Mouse (Mus musculus) left cerebral cortex, adult 9 months (tissue): ENCODE results near the gene Slc7a8.
A peak's percentile ranks its signal among the peaks of the same experiment; 100 is the strongest.

Source experiments
- DNase-seq, 2 experiments: peaks; one replicate each; pipeline ENCODE4 v3.0.0; 2022; ENCODE audit warnings: low spot score in 2 of 2

Slc7a8 gene

DNA sequence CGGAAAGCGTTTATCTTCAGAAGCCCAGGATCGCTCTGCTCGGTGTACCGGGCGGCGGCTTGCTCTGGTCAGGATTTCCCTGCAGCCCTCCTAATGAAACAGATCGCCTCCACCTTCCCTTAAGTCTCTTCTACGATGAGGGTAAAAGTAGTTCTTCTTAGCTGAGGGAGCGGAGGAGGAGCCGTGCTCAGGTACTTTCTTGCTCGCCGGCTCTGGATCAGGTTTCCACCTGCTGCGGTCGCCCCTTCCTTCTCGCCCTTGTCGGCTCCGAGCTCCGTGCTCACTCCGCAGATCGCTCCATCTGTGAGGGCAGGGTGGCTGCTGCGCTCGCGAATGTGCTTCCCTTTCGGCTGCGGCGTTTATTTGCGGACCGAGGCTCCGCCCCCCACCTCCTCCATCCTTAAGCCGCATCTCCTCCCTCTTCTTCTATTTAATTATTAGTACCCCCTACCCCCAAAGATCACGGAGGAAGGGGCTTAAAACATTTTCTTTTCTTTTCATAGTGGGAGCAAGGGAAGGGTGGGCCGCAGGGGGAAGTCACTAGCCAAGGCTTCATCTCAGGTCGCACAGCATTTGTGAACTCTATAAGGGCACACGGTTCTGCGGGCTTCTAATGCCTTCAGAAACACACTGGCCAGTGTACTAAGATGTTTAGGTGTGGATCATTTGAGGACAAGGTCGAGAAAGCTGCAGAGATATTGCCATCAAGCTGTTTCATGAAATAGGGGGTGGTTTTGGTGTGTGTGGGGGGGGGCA lies at the start of gene Slc7a8:
TSS of gene Slc7a8 (minus strand) at position 337 of the 756 bp plus-strand sequence.
- peak in 1 of 2 experiments; percentile 74 for DNase-seq

DNA sequence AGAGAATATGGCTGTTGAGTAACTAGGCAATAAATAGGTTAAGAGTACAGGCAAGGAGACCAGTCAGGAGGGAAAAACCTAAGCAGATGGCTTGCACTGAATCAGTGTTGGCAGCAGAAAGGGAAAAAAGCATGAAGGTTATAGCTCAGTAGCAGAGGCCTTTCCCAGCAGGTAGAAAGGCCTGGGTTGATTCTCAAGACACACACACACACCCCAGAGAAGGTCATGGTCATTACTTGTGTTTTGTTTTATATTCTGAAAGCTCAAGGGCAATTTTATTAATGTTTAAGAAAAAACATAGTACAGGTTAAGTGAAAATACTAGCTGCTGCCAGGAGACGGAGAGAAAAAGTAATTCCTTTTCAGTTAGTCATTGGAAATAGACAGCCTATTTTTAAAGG lies 42.0 kb upstream of the Slc7a8 start:
- DNase-seq, result no peak

DNA sequence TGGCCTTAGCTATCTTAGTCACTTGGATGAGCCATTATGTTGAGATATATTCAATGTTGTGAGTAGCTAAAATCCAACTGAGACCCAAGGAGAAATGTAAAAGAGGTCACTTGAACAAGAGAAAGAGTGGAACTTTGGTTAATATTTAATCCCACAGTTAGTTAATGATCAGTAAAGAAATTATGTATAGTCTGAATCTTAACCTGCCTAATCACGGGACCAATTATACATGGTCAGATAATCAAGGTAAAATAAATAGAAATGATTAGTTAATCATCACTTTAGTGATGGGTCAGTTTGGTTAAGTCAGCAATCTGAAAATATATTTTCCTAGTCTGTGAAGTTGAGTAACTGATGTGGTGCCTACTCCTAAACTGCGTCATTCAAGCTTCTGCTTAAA lies 40.6 kb upstream of the Slc7a8 start:
- no peak for DNase-seq

DNA sequence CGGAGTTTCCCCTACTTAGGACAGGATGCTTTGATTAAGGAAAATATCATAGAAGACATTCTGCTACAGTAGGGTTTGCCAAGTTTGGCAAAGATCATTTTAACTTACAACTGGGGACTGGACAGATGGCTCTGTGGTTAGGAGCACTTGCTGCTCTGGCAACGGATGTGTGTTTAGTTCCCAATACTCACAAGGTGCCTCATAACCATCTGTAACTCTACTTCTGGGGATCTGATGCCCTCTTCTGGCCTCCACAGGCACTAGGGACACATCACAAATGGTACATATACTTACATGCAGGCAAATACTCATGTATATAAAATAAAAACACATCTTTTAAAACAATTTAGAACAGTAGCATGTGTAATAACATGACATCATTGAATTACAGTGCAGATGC lies 36.0 kb upstream of the Slc7a8 start:
- DNase-seq, result peak in 1 of 2 experiments; percentile 26

DNA sequence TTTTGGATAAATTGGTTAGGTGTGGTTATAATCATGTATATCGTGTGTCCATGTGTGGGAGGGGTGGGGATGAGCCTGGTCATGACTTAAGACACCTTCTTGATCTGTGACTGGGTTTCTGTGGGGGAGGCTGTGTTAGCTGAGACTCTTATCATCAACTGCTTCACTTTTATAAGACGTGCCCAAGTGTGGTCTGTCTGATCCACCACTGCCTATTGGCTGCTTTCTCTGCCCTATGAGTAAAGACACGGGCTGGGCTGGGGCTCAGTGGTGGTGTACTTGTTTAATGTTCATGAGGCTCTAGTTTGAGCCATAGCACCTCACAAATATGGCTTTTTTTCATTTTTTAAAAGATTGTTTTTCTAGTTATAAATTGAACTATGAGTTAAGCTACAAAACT lies 34.0 kb upstream of the Slc7a8 start:
- DNase-seq, result no peak

DNA sequence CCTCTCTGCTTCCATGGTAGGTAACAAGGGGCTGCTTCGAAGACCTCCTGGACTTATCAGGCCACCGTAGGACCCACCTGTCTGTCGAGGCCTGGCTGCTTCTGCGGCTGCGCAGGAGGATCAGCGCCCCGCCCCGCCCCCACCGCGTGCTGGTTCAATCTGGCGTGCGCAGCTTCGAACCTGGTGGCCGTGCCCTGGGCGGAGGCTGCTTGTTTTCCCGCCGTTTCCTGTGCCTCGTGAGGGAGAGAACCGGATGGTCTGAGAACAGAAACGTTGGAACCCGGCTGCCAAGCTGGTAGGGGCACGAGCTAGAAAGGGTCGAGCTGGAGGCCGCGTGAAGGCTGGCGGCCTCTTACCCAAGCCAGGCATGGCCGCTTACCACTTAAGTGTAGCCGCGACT lies 32.2 kb upstream of the Slc7a8 start, which contains the start of gene Rnf212b:
TSS of gene Rnf212b (plus strand) at position 151 of the 400 bp plus-strand sequence.
- no peak for DNase-seq

DNA sequence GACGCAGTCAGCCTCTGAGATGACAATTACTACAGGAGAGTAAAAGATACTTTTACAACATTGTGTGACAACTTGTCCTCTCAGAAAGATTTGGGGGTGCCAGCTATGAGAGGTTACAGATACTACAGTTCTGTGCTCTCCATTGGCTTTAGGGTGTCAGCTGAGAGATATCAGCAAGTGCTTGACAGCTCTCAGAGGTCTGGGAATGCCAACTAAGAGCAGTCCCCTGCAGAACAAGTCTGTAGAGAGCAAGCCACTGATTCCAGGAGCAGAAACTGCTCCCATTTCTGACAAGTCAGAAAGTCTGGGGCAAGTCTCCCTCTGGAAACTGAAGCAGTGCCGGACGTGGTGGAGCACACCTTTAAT lies 27.9 kb upstream of the Slc7a8 start:
- no peak for DNase-seq

DNA sequence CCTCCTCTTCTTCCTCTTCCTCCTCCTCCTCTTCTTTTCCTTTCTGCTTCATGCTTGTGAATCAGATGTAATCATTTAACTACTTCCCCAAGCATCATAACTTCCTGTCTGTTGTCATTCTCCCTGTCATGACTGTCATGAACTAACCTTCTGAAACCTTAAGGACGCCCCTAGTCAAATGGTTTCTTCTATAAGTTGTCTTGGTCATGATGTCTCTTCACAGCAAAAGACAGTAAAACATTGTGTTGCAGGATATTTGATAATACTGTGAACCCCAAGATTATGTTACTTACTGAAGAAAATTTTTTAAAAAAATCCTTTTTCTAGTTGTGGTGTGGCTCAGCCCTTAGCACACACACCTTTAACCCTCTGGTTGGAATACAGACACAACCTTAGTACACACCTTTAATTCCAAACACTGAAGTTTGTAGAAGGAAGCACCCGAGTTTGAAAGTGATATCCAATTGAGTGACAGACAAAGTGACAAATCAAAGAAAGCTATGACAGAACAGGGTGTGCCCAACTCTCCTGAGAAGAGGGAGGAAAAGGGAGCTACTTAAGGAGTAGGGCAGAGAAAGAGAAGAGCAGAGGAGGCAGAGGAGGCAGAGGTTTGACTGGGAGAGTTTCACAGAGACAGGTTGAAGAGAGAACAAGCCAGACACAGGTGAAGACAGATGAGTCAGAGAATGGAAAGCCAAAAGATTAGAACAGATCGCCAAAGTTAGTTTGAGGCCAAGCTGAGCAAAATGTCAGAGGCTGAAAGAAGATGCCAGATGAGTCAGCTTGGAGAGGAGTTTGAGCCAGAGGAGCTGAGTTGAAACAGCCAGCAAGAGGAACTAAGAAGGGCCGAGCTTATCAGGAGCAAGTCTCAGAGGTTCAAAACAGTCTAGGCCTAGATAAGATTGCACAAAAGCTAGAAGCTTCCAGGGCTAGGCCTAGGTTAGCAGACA lies 27.2 kb upstream of the Slc7a8 start:
- DNase-seq, result no peak

DNA sequence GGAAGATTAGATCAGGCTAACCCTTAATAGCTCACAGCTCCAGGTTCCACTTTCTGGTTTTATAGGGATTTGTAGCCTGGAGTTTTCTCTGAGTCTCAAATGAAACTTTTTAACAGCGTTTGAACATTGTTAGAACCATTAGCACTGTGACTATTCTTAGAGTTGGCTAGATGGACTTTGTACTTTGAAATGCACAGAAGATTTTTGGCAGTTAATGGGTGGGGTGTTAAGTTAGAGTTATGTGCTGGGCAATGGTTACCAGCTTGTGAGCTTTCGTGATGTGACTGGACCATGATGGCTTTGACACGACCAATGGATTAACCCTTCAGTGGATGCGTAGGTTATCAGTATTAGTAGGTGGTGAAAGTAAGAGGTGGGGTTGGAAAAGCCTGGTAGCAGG lies 24.4 kb upstream of the Slc7a8 start:
- DNase-seq, result no peak

DNA sequence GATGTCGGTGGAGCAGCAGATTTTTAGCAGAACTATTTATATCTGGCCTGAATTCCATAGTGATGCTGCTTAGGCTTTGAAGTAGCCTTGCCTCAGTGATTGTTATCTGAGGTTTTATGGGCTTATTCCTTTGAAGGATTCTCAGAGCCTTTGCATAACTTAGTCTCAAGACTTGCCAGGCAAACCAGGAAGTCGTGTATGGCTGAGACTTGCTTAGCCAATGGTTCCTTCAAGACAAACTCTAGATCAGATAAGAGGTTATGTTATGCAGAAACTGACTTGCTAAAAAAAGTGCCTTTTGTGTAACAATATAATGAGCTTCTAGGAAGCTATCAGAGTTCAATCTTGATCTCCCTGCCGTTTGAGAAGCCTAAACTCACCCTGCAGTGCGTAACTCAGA lies 20.7 kb upstream of the Slc7a8 start:
- no peak for DNase-seq

DNA sequence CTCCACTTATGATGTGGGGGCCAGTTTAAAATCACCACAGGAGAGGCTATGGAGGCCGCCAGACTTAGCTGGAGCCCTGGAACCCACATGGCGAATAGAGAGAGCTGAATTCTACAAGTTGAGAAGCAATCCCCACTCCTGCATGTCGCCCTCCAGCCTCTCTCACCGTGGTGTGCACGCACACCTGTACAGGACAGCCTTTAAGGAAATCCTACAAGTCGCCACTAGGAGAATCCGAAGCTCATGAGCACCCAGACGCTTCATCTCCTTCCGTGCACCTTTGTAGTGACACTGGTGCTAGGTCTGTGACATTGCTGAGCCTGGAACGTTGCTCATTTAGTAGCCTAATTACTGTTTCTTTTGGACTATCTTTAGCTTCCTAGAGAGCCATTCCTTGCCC lies 17.9 kb upstream of the Slc7a8 start:
- no peak for DNase-seq

DNA sequence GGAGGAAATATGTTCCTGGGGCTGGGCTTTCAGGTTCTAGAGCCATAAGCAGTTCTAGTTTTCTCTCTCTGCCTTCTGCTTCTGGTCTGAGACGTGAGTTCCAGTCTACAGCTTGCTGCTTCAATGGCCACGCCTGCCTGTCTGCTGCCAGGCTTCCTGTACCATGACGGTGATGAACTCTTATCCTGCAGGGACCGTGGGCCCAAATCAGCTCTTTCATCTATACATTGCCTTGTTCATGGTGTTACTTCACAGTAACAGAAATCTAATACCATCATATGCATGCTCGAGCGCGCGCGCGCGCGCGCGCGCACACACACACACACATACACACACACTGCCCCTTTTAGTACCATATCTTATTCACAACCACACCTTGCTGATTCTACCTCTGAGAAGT lies 15.0 kb upstream of the Slc7a8 start:
- no peak for DNase-seq

DNA sequence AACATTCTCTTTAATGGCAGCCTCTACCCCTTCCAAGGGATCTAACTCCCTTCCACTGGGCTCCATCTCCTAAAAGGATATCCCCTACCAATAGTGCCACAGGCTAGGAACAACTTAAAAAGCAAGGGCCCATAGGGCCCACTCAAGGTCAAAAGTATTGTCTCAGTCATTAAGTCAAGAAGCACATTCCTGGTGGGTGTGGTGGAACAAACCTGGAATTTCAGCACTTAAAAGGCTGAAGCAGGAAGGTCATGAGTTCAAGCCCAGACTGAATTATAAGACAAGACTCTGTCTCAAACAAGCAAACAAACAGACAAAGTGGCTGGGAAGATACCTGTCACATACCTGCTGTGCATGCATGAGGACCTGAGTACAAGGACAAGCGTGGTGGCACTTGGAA lies 14.2 kb upstream of the Slc7a8 start:
- no peak for DNase-seq

DNA sequence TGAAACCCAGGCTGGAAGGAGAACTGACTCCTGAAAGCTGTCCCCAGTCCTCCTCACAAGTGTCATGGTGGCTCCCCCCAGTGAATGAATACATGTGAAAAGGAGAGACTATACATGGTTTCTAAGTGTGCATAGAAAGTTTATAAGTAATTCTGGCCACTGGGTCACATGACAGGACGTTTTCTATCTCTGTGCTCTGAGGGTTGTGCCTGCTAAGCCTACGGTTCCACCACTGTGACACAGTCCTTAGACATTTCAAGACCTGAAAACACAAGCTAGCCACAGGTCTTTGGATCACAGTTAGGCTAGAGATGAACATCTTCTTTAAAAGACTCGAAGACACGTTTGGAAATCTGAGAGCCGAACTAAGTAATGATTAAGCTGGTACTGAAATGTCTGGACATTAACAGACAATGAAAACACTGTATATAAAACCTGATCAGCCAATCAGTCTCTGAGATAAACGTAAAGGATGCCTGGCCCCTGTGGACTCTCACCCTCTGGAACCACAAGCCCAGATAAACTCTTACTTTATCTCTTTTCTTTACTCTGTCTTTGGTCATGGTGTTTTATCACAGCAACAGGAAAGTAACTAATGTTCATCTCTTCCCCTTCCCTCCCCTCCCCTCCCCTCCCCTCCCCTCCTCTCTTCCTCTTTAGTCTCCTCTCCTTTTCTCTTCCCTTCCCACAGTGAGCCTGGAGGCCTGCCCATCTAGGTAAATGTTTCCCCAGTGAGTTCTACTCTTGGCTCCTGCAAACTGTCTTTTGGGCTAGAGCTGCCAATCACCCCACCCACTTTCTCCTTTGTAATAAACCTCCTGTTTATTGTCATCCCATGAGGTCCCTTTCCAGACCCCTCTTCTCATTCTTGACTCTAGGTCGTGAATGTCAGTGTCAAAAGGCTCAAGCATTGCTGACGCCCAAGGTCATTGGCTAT lies 12.4 kb upstream of the Slc7a8 start:
- DNase-seq, result no peak

DNA sequence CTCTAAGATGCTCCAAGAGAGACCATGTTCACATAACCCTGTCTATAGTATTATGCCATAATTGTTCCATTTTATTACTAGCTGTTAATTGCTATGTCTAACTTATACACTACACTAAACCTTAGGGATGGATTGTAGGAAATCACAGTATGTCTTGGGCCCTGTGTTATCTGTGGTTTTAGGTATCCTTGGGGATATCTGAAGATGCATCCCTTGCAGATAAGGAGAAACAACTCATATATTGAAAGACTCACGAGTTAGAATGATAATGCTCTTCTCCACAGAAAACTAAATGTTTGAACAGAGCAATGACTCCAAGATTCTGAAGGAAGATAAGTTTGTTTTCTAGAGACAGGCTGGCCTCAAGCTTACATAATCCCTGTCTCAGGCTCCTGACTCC lies 11.6 kb upstream of the Slc7a8 start:
- no peak for DNase-seq

DNA sequence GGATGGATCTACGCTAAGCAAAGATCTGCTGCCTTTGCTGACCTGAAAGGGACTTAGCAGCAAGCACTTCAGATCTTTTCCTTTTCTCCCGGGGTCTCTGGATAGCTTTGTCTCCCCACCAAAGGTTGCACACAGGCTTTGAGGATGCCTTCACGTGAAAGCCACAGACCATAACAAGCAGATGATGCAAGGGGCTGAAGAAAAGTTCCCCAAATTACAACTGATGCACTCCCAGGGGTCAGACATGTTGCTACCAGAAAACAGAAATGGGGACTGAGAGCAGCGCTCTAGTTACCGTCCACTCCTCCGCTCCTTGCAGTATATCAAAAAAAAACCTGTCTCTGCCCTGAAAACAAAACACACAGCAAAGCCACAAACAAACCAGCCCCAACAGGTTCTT lies 10.4 kb upstream of the Slc7a8 start:
- no peak for DNase-seq

DNA sequence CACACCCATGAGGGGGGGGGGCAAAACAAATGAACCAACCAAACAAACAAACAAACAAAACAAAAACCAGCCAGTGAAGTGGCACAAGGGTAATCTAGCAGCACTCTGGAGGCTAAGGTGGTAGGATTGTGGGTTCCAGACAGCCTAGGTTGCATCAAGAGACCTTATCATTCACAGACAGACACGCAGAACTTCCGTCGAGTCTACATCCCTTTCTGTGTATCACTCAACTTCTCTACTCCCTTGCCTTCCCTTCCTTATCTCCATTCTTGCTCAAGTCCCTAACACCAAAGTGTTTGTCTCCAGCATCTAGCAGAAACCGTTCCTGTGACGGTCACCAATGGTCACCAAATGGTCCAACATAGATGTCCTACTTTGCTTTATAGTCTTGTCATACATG lies 6.5 kb upstream of the Slc7a8 start:
- no peak for DNase-seq

DNA sequence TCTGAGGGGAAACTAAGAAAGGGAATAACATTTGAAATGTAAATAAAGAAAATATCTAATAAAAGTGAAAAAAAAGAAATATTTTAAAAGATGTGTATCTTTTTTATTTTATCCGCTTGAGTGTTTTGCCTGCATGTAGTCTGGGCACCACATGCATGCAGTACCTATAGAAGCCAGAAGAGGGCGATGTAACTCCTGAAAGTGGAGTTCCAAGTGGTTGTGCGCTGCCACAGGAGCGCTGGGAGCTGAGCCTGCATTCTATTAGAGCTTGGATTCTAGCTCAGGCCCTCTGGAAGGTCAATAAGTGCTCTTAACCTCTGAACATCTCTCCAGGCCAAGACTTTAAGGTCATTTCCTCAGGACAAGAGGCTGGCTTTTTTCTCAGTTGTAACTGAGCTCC lies 5.5 kb upstream of the Slc7a8 start:
- no peak for DNase-seq

DNA sequence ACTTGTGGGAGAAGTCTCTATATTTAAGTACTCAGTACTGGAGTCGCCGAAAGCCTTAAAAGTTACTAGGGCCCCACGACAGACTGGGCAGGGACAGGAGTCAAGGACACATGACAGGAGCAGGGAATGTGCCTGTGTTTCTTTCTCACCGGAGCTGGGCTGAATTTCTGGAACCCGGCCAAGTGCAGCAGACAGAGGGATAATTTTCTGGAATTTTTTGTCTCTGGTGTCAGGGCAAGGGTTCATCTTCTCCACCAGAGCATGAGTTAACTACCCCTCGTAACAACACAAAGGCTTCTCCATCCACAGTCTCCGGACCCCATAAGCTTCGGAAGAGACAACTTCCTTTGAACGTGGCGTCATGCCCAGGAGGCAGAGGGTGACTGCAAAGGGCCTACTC lies 4.7 kb upstream of the Slc7a8 start:
- DNase-seq, result no peak

DNA sequence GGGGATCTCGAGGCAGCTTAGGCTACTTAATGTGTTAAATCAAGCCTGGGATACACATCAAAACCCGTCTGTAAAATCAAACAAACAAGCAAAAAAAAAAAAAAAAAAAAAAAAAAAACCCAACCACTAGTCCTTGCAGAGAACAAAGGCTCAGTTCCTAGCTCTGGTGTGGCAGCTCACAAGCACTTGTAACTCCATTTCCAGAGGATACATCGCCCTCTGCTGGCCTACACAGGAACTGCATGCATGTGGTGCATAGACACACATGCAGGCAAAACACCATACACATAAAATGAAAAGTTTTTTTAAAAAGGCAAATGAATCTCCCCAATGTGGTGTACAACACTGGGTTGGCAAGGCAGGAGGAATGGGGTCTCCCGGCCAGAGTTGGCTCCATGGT lies 4.2 kb upstream of the Slc7a8 start:
- DNase-seq, result peak in 1 of 2 experiments; percentile 64

DNA sequence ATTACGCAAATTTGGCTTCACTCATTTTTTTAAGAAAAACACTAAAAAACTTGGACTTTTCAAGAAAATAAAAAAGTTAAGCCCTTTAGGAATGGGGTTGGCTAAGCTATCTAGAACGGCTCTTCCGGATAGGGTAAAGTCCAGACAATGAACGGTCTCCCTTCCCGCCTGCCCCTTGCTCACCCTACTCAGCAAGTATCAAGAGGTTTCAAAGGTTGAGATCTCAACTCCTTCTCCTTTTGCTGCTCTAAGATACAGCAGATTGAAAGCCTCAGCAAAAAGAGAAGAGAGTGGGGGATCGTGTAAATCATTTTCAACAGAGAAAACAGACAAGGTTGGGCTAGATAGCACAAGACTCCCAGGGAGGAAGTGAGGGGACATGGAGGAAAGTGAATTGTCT lies 1.2 kb upstream of the Slc7a8 start:
- no peak for DNase-seq
